Mouse (Mus musculus) mouse trophoblast stem cell (cell line): ENCODE measurements around the gene Nxnl2.

ENCODE experiments used
- in situ Hi-C, 2 experiments: fragments of 300-500 bp; cut with MseI, MboI; formaldehyde crosslinking; loops; 2 replicates in 1 of 2; 3 replicates in 1 of 2; pipeline ENCODE4 v1.15.1; 2025

Gene Nxnl2

DNA sequence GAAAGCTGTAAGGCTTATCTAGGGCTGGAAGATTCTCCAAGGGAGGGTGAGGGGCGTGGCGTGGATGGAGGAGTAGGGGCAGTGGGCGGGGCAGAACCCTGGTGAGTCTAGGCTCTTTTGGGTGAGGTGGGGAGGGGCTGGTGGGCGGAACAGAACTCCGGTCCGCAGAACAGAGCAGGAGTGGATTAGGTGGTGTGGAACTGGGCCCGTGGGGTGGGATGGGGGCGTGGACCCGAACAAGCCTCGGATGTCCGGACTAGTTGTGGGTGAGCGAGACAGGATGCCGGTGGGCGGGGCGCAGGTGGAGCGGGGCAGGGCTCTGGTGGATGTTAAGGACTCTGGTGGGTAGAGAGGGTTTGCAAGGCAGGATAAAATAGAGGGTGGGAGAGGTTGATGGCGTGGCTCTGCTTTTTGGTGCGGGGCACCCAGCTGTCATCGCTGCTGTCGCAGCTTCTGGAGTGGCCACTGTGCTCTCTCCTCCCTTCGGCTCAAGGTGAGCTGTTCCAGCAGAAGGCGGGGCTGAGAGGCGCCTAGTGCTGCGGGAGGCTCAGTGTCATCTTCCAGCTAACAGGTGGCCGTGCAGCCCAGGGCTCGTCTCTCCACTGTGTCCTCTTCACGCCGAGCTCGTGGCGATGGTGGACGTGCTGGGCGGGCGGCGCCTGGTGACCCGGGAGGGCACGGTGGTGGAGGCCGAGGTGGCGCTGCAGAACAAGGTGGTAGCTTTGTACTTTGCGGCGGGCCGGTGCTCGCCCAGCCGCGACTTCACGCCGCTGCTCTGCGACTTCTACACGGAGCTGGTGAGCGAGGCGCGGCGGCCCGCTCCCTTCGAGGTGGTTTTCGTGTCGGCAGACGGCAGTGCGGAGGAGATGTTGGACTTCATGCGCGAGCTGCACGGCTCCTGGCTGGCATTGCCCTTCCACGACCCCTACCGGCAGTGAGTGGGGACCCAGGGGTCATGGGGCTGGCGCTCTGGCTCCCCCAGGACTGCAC is at the start of gene Nxnl2:
Nxnl2 (plus strand) TSS at position 332 of the 990 bp plus-strand sequence.
- in situ Hi-C loops = no loop called here

DNA sequence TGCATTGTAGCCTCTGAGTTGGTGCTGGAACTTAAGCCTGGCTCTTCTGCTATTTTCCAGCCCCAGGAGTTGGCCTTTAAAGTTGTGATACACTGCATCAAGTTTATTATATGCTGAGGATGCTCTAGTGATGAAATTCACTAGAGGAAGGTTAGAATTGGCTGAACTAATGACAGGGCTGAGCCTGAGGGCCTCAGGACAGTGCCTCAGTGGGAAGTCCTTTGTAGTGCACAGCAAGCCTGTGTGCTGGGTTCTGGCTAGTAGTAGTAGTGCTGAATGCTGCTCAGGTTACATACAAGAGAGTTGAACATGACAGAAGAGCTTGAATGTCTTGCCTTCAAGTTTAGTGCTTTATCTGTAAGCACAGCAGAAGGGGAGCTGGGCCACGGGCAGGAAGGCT is 48.9 kb upstream of the Nxnl2 start:
- in situ Hi-C loops = no loop called here

DNA sequence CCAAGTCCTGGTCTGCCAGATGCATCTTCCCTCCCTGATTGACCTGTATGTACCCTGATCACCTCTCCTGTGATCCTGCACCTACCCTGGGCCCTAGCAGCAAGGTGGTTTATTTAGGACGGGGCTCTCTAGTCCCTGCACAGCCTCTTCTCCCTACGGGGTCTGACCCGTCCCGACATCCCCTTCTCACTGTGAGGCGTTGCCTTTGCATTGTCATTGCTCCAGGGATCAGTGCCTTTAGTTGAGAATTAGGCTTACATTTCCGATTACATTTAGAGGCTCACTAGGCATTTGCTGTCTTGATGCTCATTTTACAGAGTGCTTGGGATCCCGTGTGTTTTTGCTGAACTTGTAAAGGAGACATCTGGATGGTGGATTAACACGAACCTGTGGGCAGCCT is 48.1 kb upstream of the Nxnl2 start:
- in situ Hi-C loops = no loop called here

DNA sequence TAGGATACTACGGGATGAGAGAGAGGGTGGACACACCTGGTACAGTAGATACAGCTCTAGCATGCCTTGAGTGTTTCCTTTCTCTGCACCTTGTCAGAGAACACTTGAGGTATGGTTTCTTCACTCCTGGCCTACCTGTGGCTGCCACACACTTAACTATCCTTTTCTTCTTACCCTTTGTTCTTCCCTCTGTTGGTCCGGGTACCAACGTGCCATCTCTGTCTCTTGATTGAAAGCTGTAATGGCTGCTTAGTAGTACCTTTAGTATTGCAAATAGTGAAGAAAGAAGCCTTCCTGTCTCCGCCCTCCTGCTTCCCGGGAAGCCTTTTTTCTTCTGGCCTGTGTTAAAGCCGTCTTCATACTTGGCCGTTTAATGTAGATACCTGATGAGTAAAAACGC is 45.5 kb upstream of the Nxnl2 start:
- in situ Hi-C loops = no loop called here

DNA sequence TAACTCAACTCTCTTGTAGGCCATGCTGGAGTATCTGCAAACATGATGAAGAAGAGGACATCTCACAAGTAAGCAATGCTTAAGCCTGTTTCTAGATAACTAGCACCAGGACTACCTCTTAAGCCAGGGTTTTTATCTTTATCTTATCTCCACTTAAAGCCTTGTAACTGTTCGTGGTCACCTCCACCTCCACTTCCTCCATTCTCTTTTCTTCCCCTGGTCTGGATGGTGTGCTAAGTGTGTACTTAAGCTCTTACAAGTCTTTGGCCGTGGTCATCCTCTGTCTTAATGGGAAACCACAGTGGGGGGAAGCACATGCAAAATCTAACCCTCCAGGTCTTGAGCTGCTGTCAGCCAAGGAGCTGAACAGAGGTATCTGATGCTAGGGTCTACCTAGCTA is 42.9 kb upstream of the Nxnl2 start:
- in situ Hi-C loops = no loop called here

DNA sequence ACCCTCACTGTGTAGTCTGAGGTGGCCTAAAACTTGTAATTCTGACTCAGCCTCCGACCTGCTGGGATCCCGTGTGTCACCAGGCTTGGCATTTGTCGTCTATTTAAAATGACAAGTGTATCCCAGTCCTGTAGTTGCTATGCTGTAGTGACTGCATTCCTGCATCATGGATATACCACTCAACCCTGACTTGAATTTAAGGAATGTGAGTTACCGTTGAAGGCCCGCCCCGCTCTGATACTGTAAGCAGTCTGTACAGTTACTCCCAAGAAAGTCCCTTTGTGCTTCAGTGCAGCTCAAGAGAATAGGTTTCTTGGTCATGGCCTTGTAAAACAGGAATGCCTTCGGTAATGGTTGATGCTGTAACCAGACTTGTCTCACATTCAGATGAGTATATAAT is 42.4 kb upstream of the Nxnl2 start:
- in situ Hi-C loops = no loop called here

DNA sequence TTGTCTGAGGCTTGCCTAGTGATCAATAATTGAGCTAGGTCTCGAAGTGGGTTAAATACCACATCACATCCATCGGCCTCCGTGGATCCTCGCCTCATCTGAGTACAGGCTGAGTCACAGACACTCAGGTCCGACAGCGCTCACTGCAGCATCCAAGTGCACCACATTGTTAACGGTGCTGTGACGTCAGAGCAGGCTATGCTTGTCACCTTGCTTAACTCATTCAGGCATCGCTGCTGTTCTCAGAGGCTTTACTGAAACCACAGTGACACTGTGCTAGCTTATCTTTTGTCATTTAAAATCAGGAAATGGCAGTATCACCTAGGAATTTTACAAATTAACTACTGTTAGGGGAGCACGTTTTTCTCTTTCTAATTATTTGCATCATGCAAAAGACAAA is 39.6 kb upstream of the Nxnl2 start:
- in situ Hi-C loops = no loop called here

DNA sequence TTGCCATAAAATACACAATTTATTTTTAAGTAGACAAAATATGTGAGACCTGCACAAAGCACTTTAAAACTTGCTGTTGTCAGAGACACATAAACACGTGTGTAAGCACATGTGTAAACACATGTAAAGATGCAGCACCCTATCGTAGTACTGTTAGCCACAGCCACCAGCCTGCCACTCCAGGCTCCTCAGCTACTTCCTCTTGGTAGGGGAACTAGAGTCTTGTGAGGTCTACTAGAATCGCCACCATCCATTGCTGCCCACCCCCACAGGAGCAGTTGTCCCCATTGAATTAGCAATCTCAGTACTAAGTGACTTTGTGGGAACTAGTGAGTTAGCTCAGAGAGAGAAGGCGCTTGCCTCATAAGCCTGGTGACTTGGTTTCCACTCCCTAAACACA is 34.5 kb upstream of the Nxnl2 start:
- in situ Hi-C loops = no loop called here

DNA sequence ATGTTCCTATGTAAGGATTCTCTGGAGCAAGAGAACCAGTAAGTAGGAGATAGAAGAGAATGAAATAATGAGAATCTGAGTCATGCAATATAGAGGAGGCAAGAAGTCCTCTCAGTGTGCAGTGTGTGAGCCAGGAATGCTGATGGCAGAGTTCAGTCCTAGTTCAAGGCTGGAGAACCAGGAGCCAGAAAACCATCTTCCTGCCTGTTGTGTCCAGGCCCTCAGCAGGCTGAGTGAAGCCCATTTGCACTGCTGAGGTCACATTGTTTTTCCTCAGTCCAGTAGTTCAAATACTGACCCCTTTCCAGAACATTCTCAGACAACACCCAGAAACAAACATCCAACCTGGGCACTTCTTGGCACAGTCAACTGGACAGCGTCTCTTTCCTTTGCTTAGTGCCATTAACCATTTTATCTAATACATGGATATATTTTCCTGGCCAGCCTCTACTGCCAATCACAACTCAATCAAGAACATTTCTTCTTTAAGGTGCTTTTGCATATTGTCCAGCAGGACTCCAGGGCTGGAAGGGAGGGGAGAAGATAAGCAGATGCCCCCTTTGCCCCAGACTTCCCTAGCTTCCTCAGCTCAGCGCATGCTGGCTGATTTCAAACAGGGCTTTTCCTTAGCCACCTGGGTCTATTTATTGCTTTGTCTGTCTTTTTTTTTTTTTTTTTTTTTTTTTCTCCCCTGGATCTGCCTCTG is 33.7 kb upstream of the Nxnl2 start:
- in situ Hi-C loops = no loop called here

DNA sequence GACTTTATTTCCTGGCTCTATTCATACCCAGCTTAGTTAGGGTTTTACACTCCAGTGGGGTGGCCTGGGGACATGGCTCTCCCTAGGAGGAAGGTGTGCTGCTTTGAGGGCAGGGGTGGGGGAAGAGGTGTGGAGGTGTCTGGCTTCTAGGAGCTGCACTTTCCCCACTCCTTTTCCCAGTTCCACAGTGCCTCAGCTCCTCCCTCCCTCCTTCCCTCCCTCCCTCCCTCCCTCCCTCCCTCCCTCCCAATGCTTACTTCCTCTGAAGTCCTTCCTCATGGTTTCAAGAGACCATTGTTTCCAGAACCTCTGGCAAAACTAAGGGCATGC is 33.2 kb upstream of the Nxnl2 start:
- in situ Hi-C loops = no loop called here

DNA sequence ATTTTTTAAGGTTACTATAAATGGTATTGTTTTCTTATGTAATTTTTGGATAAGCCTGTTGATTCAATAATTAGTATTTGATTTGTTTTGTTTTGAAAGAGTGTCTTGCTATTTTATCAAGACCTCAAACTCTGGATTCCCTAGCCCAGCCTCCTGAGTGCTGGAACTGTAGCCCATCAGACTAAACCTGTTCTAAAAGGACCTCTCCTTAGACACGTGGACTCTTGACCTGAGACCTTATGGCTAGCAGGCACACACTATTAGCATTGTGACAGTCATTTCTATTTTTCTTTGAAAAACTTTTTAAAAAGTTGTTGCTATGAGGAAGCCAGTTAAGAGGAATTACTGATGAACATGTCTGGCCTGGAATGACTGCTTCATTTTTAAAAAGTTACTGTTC is 23.7 kb upstream of the Nxnl2 start:
- in situ Hi-C loops = no loop called here

DNA sequence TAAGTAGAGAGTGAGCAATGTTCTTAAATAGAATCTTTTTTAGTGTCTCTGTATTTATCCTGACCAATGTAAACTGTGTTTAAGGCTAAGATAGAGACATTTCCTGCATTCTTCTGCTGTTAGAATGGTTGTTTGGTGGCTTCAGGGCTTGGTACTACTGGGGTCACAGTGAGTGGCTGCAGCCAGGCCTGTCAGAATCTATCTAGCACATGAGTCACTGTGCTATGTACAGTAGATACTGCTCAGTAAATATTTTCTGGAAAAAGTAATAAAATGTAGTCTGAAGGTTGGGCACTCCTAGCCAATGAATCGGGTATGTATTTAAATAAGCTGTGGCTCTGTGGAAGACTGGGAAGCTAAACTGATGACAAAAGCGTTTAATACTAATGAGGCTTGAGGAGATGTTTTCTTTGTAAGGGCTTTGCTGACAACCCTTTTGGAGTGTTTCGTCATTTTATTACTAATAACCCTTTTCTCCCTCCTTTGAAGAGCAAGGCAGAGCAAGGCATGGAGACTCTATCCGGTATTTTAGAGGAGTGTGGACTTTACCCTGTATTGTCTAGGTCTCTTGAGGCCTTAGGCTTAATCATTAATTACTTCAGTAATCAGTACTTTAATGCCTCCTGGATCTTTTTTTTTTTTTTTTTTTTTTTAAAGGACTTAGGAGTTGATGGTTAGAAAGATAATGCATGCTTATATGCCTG is 17.7 kb upstream of the Nxnl2 start:
- in situ Hi-C loops = no loop called here

DNA sequence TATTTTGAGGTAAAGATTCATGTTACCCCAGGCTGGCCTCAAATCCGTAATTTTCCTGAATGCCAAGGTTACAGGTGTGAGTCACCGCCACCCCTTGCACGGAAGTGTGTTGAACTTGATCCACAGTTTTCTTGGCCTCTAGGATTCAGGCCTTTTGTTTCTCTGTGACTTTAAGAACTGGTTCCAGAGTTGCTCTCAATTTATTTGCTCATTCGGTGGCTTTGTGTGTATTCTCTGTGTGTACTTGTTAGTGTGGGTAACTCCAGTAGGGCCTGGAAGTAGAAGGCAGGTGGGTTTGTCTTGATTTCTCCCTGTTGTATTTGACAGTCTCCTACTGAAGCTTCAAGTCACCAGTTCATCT is 17.2 kb upstream of the Nxnl2 start:
- in situ Hi-C loops = no loop called here

DNA sequence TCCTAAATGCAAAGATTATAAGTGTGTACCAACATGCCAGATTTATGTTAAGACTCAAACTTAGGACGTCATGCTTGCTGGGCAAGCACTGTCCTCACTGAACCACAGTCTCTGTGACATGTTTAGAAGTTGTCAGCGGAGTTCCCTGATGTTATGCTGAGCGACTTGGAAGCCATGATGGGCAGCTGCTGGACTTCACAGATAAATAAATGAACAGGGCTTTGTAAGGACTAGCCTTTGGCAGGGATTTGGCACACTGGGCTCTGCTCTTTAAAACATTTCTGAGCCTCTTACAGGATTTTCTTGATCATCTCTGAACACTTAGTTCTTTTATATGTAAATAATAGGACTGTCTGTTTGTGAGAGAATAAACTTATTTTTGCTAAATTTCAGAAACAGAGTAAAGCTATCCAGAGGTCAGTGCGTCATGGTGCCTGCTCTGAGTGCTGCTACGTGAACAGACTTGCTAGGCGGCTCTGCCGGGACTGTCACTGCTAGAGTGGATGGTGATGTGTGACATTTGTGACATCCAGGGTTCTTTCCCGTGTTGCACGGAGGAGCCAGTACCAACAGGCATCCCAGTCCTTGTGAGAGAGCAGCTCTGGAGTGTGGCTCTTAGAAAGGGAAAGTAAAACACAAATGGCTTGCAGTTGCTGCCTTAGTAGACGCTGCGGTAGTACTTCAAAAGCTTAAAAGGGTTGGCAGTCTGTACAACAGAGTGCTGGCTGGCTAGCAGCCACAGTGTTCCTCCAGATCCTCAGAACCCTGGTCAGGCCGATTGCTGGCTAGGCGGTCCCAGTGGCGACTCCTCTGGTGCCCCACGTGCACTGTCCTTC is 15.4 kb upstream of the Nxnl2 start:
- in situ Hi-C loops = no loop called here

DNA sequence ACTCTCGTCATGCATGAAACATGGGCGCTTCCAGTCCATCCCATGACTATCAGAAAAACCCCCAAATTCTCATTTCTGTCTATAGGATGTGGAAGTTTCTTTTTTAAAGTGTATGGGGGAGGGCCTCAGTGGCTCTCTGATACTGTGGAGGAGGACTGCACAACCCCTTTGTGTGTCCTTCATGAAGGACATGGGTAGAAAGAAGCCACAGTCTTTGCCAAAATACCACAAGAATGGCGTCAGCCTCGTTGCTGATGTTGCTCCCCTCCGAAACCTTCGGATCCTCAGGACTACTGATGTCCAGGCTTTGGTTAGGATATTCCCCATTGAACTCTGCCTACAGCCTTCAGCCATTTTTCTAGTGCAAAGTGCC is 14.8 kb upstream of the Nxnl2 start:
- in situ Hi-C loops = no loop called here

DNA sequence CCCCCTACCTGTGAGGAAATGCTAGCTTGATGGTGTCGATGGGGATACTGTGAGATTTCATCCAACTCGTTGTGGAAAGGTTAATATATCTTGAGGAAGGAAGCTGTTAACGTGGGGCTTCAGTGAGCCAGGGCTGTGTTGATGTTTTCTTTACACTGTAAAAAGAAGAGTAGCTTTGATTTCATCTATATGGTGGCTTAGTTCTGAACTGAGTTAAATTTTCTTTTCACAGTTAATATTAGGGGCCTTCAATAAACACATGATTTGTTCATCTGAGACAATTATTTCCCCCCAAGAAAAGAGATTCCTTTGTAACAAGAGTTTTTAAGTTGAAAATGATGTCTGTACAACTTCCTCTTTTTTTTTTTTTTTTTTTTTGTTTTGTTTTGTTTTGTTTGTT is 13.5 kb upstream of the Nxnl2 start:
- in situ Hi-C loops = no loop called here

DNA sequence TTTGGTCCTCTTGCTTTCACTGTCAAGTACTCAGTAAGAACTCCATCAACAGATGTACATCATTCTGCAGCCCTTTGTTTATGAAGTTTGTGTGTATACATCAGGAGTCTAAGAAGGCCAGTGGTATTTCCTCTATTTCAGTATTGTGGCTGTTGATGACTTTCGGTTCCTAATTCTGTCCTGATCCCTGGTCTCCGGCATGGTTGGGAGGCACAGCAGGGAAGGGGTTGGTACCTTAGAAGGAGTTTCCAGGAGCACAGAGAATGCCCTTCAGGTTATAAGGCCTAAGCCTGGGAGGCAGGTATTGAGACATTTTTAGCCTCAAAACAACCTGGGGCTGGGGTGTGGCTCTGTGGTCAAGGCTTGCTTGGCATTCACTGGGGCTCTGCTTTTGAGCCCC is 9.2 kb upstream of the Nxnl2 start:
- in situ Hi-C loops = no loop called here

DNA sequence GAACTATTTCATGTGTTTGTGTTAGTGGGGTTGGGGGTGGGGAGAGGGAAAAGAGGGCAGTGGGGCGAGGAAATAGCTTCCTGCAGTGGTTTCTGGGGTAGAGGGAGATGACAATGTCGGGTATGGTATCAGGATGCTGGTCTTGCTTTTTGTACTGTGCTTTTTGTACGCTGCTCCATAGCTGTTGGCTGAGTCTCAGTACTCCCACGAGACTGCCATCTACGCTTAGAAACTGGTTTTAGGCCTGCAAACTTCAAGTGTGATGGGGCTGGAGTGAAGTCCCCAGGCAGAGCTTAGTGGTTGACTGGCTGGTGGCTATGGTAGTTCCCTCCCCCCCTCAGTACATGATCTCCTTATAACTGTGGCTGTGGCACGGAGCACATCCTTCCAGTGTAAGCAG is 8.6 kb upstream of the Nxnl2 start:
- in situ Hi-C loops = no loop called here

DNA sequence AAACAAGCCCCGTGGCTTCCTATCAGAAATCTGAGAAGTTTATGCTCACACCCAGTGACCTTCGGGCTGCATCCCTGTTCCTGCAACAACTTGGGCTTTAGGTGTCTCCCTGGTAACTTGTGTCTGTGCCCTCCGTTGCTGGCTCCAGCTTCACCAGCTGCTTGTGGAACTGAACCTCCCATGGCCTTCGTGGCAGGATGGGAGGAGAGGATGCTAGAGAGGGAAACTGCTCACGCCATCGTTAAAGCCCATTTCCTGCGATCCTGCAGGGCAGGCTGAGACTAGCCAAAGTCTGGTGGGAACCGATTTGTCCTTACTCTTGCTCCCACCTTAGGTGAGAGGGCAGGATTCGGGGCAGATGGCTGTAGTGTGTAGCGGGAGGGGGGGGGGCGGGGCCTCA is 4.1 kb upstream of the Nxnl2 start:
- in situ Hi-C loops = no loop called here

DNA sequence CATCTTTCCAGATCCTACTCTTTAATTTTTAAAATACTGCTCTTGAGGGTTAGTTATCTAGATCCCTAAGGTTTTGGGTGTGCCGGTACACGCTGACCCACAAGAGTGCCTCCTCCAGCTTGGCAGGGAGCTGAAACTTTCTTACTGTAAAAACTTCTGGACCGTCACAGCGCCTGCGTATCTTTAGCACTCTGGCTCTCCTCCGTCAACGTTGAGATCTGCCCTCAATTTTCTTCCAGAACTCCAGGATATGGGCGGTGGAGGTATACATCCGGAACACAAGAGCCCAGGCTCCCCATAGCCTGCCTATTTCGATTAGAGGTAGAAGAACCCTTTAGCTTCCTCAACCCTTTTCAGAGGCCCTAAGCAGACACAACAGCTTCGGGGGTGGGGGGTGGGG is 607 bp upstream of the Nxnl2 start:
- in situ Hi-C loops = no loop called here

DNA sequence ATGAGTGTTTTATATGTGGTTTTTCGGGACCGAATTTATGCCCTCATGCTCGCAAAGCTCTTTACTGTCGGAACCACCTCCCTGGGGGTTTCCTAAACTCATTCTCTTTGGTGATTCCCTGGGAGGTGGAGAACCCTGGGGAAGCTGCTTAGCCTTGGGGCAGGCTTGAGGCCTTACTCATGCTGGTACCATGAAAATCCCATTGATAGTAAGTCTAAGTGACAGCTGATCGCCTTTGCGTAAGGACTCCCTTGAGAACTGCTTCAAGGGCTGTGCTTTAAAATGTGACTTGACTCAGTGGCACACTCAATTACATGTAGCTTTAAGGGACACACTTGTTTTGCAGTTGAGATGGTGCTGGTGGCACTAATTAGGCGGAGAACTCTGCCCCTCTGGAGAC is 1.8 kb downstream of the Nxnl2 start:
- in situ Hi-C loops = no loop called here

DNA sequence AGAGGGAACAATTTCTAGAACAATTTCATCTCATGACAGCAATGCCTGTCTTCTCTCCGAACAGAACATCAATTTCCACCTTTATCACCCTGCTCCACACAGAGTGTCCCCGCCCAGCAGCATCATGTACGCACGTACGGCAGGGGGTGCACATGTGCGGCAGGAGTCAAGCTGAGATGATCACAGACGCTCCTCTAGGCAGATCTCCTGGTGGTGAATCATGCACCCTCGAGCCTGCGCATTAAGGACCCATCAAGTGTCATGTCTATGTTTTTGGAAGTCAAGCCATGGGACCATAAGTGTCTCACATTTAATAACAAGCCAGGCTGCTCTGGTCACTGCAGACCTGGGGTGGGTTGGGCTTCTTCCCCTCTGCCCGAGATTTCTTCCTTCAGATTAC is 8.1 kb downstream of the Nxnl2 start:
- in situ Hi-C loops = no loop called here
